Mouse (Mus musculus): ENCODE results near the gene Dapp1. TPM values are rescaled to one million over a fixed set of nuclear protein-coding genes. Genes with fewer than 3 reads are reported as not detected.

Dapp1 gene
- total and polyA plus RNA-seq, 2 experiments from 2014 or later = 1.3 to 2.3 TPM

DNA sequence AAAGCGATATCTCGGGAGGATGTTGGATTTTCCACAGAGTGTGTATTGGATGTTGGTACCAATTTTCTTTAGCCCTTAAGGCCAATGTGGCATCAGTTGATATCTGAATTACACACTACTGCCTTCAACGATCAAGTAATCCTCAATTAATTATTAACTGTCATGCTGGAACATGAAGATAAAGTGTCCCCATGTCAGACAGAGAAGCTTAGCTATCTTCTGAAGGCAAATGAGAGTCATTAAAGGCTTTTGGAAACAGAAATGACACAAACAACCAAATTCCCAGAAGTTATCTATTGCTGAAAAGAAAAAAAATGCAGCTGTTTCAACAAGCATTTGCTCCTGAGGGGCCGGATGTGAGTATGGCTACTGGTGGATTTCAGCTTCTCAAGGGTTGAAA, 40.7 kb upstream of the Dapp1 start:
- no peak for TF ChIP-seq CTCF (IDR thresholded peaks at IDR 0.05)
- Histone ChIP-seq H3K4me1 (ENCODE audit: insufficient read depth, low read length) (no peaks in the 10 kb centered on the region), H3K4me3 (ENCODE audit: low read depth, low read length) (no peak overlapping the region), H3K27ac (ENCODE audit: low read depth, low read length) (no peak overlapping the region), H3K9me3 (ENCODE audit: low read length) (0 out of 2 replicates have a peak, but pooled peaks cover 4% of the 10 kb centered on the region), H3K27me3 (ENCODE audit: insufficient read depth, low read length) (no peaks in the 10 kb centered on the region), H3K9ac (replicated peaks; ENCODE audit: low read length, poor library complexity, severe bottlenecking) (no peak overlapping the region), H3K4me2 (ENCODE audit: low read depth, low read length, poor library complexity, severe bottlenecking) (no peak overlapping the region), H3K36me3 (ENCODE audit: insufficient read depth, low read length) (no peaks in the 10 kb centered on the region)
- WGBS = 59% methylated on average over 4 of the region's 4 CpGs
- ATAC-seq (ENCODE audit: low FRiP score) (no peak), DNase-seq (ENCODE audit: low spot score) (no peak)

- WGBS = 45% methylated on average over 12 of the region's 12 CpGs
- DNase-seq (ENCODE audit: low spot score) (peak; percentile 70), ATAC-seq (ENCODE audit: low FRiP score) (peak; percentile 34; the same call in 1 of the 2 replicates)
- no peaks in the 10 kb centered on the region for H3K27me3 ChIP-seq (ENCODE audit: insufficient read depth, low read length)
- peak overlapping the region; percentile 34; the same call in 1 of the 2 replicates for H3K27ac ChIP-seq (ENCODE audit: low read depth, low read length)
- H3K4me2 ChIP-seq (ENCODE audit: low read depth, low read length, poor library complexity, severe bottlenecking) = peak overlapping the region; percentile 28
- H3K9ac ChIP-seq (replicated peaks; ENCODE audit: low read length, poor library complexity, severe bottlenecking) = no peak overlapping the region; the same call in 1 of the 2 replicates
- peak overlapping the region; percentile 8; the same call in 1 of the 2 replicates for H3K4me3 ChIP-seq (ENCODE audit: low read depth, low read length)
- no peaks in the 10 kb centered on the region for H3K36me3 ChIP-seq (ENCODE audit: insufficient read depth, low read length)
- H3K4me1 ChIP-seq (ENCODE audit: insufficient read depth, low read length) = no peaks in the 10 kb centered on the region
- 0 out of 2 replicates have a peak, but pooled peaks cover 4% of the 10 kb centered on the region for H3K9me3 ChIP-seq (ENCODE audit: low read length)
- TF ChIP-seq CTCF (IDR thresholded peaks at IDR 0.05) = no peak
These were observed 35.5 kb upstream of the Dapp1 start for GRCm38 (mm10) chr3:138016810-138017209.

DNA sequence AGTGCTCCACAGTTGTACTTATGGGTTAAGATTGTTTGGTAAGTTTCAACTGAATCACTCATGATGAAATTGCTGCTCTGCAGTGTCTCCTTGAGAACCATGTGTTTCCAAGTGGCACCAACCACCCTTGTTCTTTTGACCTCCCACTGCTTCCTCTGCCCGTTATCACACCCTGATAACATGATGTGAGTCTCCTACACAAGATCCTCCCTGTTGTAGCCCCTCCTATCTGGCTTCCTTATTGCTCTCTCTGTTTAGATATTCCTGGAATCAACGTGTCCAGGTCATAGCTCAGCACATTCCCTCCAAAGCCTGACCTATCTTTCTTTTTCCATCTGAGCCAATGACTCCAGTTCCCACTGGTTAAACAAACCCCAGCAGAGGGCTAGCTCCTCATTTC, 33.4 kb upstream of the Dapp1 start:
- no peak for ATAC-seq (ENCODE audit: low FRiP score)
- H3K9me3 ChIP-seq (ENCODE audit: low read length) = 0 out of 2 replicates have a peak, but pooled peaks cover 4% of the 10 kb centered on the region
- no peak overlapping the region for H3K27ac ChIP-seq (ENCODE audit: low read depth, low read length)
- H3K36me3 ChIP-seq (ENCODE audit: insufficient read depth, low read length) = no peaks in the 10 kb centered on the region
- H3K9ac ChIP-seq (replicated peaks; ENCODE audit: low read length, poor library complexity, severe bottlenecking) = no peak overlapping the region
- H3K4me3 ChIP-seq (ENCODE audit: low read depth, low read length) = no peak overlapping the region
- DNase-seq (ENCODE audit: low spot score) = no peak
- H3K4me1 ChIP-seq (ENCODE audit: insufficient read depth, low read length) = no peaks in the 10 kb centered on the region
- no peaks in the 10 kb centered on the region for H3K27me3 ChIP-seq (ENCODE audit: insufficient read depth, low read length)
- H3K4me2 ChIP-seq (ENCODE audit: low read depth, low read length, poor library complexity, severe bottlenecking) = no peak overlapping the region
- TF ChIP-seq CTCF (IDR thresholded peaks at IDR 0.05) = no peak
- 92% methylated on average over 2 of the region's 2 CpGs for WGBS

DNA sequence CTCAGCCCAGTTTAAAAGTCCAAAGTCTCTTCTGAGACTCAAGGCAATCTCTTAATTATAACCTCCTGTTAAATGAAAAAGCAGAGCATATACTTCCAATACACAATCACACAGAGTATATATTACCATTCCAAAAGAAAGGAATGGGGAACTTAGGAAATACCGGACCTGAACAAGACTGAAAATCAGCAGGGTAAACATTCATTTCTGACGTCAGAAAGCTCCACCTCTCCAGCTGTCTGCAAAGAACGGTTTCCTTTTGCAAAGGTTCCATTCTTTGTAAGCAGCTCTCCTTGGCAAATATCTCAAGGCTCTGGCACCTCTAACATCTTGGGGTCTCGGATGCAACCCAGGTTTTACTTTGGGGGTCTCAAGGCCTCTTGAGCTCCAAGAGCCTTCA, 31.0 kb upstream of the Dapp1 start:
- no peak for TF ChIP-seq CTCF (IDR thresholded peaks at IDR 0.05)
- H3K4me3 ChIP-seq (ENCODE audit: low read depth, low read length) = no peak overlapping the region
- H3K36me3 ChIP-seq (ENCODE audit: insufficient read depth, low read length) = no peaks in the 10 kb centered on the region
- H3K27ac ChIP-seq (ENCODE audit: low read depth, low read length) = no peak overlapping the region
- H3K9ac ChIP-seq (replicated peaks; ENCODE audit: low read length, poor library complexity, severe bottlenecking) = no peak overlapping the region
- H3K4me2 ChIP-seq (ENCODE audit: low read depth, low read length, poor library complexity, severe bottlenecking) = no peak overlapping the region
- H3K9me3 ChIP-seq (ENCODE audit: low read length) = no peaks in the 10 kb centered on the region
- ATAC-seq (ENCODE audit: low FRiP score) (no peak), DNase-seq (ENCODE audit: low spot score) (no peak)
- H3K4me1 ChIP-seq (ENCODE audit: insufficient read depth, low read length) = no peaks in the 10 kb centered on the region
- H3K27me3 ChIP-seq (ENCODE audit: insufficient read depth, low read length) = no peaks in the 10 kb centered on the region
- 70% methylated on average over 4 of the region's 4 CpGs for WGBS

DNA sequence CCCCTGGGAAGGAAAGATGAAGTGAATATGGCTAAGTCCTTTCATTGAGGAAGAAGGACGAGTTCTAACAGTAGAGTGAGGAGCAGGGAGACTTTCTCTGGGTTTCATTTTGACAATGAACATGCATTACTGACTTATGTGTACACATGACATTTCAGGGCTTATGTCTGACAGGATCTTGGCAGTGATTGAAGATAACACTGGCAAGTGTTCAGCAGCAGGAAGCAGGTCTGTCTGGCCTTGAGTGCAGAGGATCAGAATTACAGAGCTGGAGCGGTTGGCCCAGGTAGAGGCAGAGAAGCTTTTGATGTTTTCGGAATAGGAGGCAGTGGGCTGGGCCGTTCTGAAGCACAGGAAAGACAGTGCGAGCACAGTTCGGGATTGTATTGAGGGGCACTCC, 26.8 kb upstream of the Dapp1 start:
- 83% methylated on average over 6 of the region's 6 CpGs for WGBS

GRCm38 (mm10) chr3:138006896-138007295, 25.6 kb upstream of the Dapp1 start:
- no peak overlapping the region for H3K4me2 ChIP-seq (ENCODE audit: low read depth, low read length, poor library complexity, severe bottlenecking)
- 82% methylated on average over 3 of the region's 3 CpGs for WGBS
- TF ChIP-seq CTCF (IDR thresholded peaks at IDR 0.05) = no peak
- H3K27me3 ChIP-seq (ENCODE audit: insufficient read depth, low read length) = no peaks in the 10 kb centered on the region
- H3K9ac ChIP-seq (replicated peaks; ENCODE audit: low read length, poor library complexity, severe bottlenecking) = no peak overlapping the region
- no peak overlapping the region for H3K4me3 ChIP-seq (ENCODE audit: low read depth, low read length)
- H3K36me3 ChIP-seq (ENCODE audit: insufficient read depth, low read length) = no peaks in the 10 kb centered on the region
- ATAC-seq (ENCODE audit: low FRiP score) (no peak), DNase-seq (ENCODE audit: low spot score) (no peak)
- no peaks in the 10 kb centered on the region for H3K4me1 ChIP-seq (ENCODE audit: insufficient read depth, low read length)
- no peak overlapping the region; the same call in 1 of the 2 replicates for H3K27ac ChIP-seq (ENCODE audit: low read depth, low read length)
- no peaks in the 10 kb centered on the region for H3K9me3 ChIP-seq (ENCODE audit: low read length)

More for the DNA sequence above, 26.8 kb upstream of the Dapp1 start:
- no peak overlapping the region for H3K9ac ChIP-seq (replicated peaks; ENCODE audit: low read length, poor library complexity, severe bottlenecking)
- no peak overlapping the region for H3K4me3 ChIP-seq (ENCODE audit: low read depth, low read length)
- H3K27me3 ChIP-seq (ENCODE audit: insufficient read depth, low read length) = no peaks in the 10 kb centered on the region
- ATAC-seq (ENCODE audit: low FRiP score) (no peak), DNase-seq (ENCODE audit: low spot score) (no peak)
- no peaks in the 10 kb centered on the region for H3K4me1 ChIP-seq (ENCODE audit: insufficient read depth, low read length)
- TF ChIP-seq CTCF (IDR thresholded peaks at IDR 0.05) = no peak
- H3K27ac ChIP-seq (ENCODE audit: low read depth, low read length) = no peak overlapping the region
- H3K9me3 ChIP-seq (ENCODE audit: low read length) = no peaks in the 10 kb centered on the region
- H3K36me3 ChIP-seq (ENCODE audit: insufficient read depth, low read length) = no peaks in the 10 kb centered on the region
- H3K4me2 ChIP-seq (ENCODE audit: low read depth, low read length, poor library complexity, severe bottlenecking) = no peak overlapping the region
